Mouse (Mus musculus) heart, postnatal 0 days (tissue): ENCODE data around the gene Trio. TPM values are rescaled to one million over a fixed set of nuclear protein-coding genes. Genes with fewer than 3 reads are reported as not detected.
A peak's percentile ranks its signal among the peaks of the same experiment; 100 is the strongest.

ENCODE experiments used
- ATAC-seq: fragments of 200-750 bp; cut with Nextera tagmentation; 2 replicates; pipeline ENCODE4 v1.8.0; 2017; ENCODE audit warnings: low read depth, moderate number of reproducible peaks, moderate library complexity; ENCODE audit not compliant: insufficient read depth
- DNase-seq: peaks from one replicate; pipeline ENCODE4 v3.0.0-alpha.2; 2016; ENCODE audit warnings: low spot score
- H3K27ac ChIP-seq: fragments of 300-500 bp; sonication (generic); 2 replicates; pipeline ENCODE4 v1.5.1; 2014; ENCODE audit warnings: low read depth, mild to moderate bottlenecking
- H3K27me3 ChIP-seq: fragments of 300-500 bp; sonication (generic); 2 replicates; pipeline ENCODE4 v1.6.1; 2014; ENCODE audit warnings: low read length, mixed read lengths; ENCODE audit not compliant: control insufficient read depth, insufficient read depth
- H3K36me3 ChIP-seq: fragments of 300-500 bp; sonication (generic); replicated peaks from 2 replicates; pipeline ENCODE4 v1.6.1; 2014; ENCODE audit warnings: low read length, mixed read lengths; ENCODE audit not compliant: control insufficient read depth, insufficient read depth
- H3K4me1 ChIP-seq: fragments of 300-500 bp; sonication (generic); 2 replicates; pipeline ENCODE4 v1.6.1; 2014; ENCODE audit warnings: antibody characterized with exemption; ENCODE audit not compliant: control insufficient read depth, insufficient read depth
- H3K4me2 ChIP-seq: fragments of 300-500 bp; sonication (generic); 2 replicates; pipeline ENCODE4 v1.6.1; 2014; ENCODE audit warnings: low read depth, mild to moderate bottlenecking, low read length, moderate library complexity
- H3K4me3 ChIP-seq: fragments of 300-500 bp; sonication (generic); 2 replicates; pipeline ENCODE4 v1.5.1; 2014; ENCODE audit warnings: low read depth, low read length
- H3K9ac ChIP-seq: fragments of 300-500 bp; sonication (generic); replicated peaks from 2 replicates; pipeline ENCODE4 v1.6.1; 2014; ENCODE audit warnings: low read depth, low read length, mixed read lengths
- H3K9me3 ChIP-seq: fragments of 300-500 bp; sonication (generic); replicated peaks from 2 replicates; pipeline ENCODE4 v1.6.1; 2016; ENCODE audit warnings: low read length; ENCODE audit not compliant: control insufficient read depth
- CTCF ChIP-seq: IDR thresholded peaks from 2 replicates; pipeline ENCODE4 v1.5.1; 2016; ENCODE audit warnings: antibody characterized with exemption, control low read depth, low read depth
- EP300 ChIP-seq: IDR thresholded peaks from 2 replicates; pipeline ENCODE4 v1.6.1; 2016; ENCODE audit warnings: antibody characterized with exemption, low read depth
- WGBS: fragments of 180-500 bp; shearing (Covaris S2); extraction: QIAGEN DNeasy Blood & Tissue Kit; methylation state at CpG from one replicate; pipeline ENCODE4 v1.1.7; 2014; 5-methylcytosine and 5-hydroxymethylcytosine counted together
- polyA plus RNA-seq: library from polyadenylated mRNA; unstranded; fragments of >200 nt; fragmentation: Nextera tagmentation; extraction: Ambion mirVana; gene quantifications from 2 replicates; pipeline ENCODE4 v1.2.1, GENCODE M21; 2015
- total RNA-seq: library from RNA; depleted of rRNA; stranded (reverse); fragments of >200 nt; gene quantifications from 2 replicates; pipeline ENCODE4 v1.2.3, GENCODE M21; 2014; ENCODE audit warnings: low replicate concordance

The Trio gene
- total and polyA plus RNA-seq, 2 experiments from 2014 or later = 10.1 to 77.2 TPM

DNA sequence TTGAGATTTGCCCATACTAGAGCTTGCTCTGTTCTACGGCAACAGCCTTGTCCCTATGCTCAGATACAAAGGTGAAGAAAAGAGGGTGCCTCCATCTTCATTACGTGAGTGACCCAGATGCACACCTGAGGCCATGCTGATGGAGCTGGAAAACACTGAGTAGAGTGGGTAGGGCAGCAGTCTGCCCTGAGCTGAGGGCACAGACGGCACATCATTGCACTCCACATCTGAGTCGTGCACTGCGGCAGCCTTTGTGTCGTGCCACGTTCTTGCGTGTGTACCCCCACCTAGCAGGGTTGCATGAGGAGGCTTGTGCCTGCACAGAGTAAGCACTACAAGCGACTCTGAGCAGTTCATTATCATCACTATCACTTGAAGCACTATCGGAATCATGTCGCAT lies 80.8 kb downstream of the Trio start:
- WGBS = 87% methylated on average over 11 of the region's 11 CpGs
- DNase-seq (no peak), ATAC-seq (no peak)
- Histone ChIP-seq H3K27ac (no peak overlapping the region), H3K4me2 (no peak overlapping the region), H3K4me3 (no peak overlapping the region), H3K9ac (no peak overlapping the region), H3K4me1 (peaks cover 48% of the 10 kb centered on the region), H3K36me3 (no peaks in the 10 kb centered on the region), H3K27me3 (no peaks in the 10 kb centered on the region), H3K9me3 (no peaks in the 10 kb centered on the region)
- no peak for TF ChIP-seq CTCF
- TF ChIP-seq EP300 = no peak

DNA sequence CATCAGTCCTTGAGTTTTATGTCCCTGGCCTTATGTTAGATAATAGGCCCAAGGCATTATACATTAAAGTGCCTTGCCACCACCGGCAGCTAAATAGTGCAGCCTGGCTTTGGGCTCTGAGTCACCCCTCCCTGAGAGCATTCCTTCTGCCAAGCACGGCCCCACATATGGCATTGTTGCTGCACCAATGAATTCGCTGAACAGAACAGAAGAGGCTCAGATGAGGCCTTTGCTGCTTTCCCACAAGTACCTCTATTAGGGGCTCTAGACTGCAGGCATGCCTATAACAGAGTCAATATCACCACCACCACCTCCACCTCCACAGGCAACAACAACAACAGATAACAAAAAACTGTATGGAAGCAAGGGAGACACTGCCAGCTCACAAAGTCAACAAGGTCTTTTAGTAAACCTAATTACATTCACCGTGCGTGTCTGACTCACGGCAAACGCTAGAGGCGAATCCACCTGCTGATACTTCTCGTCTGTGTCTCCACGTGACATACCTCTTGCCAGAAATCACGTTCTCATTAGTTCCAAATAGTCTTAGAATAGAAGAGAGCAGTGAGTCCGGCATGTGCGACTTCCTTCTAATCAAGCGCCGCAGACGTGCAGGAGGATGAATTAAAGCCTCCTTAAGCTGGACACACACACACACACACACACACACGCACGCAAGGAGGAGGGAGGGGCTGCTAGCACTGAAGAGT lies 82.0 kb downstream of the Trio start:
- DNase-seq (peak; percentile 83), ATAC-seq (peak; percentile 88)
- Histone ChIP-seq H3K4me2 (peak overlapping the region; percentile 19; the same call in 1 of the 2 replicates), H3K4me1 (peaks cover 47% of the 10 kb centered on the region), H3K9me3 (no peaks in the 10 kb centered on the region), H3K27ac (peak overlapping the region; percentile 78), H3K36me3 (no peaks in the 10 kb centered on the region), H3K4me3 (no peak overlapping the region), H3K27me3 (no peaks in the 10 kb centered on the region), H3K9ac (no peak overlapping the region)
- 39% methylated on average over 18 of the region's 18 CpGs for WGBS
- TF ChIP-seq EP300 (no peak), CTCF (no peak)

DNA sequence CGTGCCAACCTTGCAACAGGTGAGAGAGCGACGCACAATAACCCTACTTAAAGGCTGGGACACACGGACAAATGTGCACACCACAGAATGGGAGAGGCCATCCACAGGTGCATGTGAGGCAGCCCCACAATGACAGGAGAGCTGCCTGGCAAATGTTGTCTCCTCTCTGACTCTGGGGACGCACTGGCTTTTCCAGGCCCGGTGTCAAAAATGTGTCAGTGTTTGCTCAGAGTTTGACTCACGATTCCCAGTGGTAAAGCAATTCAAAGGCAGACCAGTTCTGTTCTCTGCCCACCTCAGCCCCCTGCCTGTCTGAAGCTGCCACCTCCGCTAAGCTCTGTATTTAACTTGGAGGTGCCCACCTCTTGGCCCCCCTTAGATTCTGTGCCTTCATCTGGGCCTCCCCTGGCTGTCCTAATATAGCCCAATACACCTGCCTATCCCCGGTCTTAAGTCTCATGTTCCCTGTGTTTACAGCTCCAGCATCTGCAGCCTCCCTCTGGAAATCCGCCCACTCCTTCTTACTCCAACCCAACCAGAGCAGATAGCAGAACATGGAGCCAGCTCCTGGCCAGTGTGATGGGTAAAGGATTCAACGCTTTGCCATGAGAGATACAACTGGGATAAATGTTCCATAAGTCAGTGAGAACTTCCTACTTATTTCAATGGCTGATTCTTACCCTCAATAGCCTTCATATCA lies 83.3 kb downstream of the Trio start:
- DNase-seq = no peak

DNA sequence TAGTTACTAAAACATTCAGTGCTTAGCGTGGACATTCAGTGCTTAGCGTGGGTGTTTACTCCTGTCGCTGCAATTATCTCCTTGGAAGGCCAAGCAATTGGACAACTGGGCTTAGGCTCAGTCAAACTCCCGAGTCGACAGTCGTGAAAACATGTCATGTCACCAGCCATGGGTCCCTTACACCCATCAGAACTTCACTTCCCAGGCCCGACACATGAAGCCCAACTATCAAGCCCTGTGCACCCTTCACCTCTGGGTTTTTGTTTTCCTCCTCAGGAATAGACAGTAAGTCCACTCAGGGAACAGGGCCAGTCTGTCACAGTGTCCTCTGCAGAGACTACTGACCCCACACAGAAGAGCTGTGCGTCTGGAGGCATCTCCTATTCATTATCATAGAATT lies 84.2 kb downstream of the Trio start:
- TF ChIP-seq CTCF (no peak), EP300 (no peak)
- H3K4me2 ChIP-seq = no peak overlapping the region
- peaks cover 56% of the 10 kb centered on the region for H3K4me1 ChIP-seq

More for the DNA sequence above, 83.3 kb downstream of the Trio start:
- no peak overlapping the region for H3K4me3 ChIP-seq
- peaks cover 51% of the 10 kb centered on the region for H3K4me1 ChIP-seq
- TF ChIP-seq CTCF (no peak), EP300 (no peak)
- H3K27ac ChIP-seq = peak overlapping the region; percentile 78
- H3K9me3 ChIP-seq = no peaks in the 10 kb centered on the region
- H3K27me3 ChIP-seq = no peaks in the 10 kb centered on the region
- 0 out of 2 replicates have a peak overlapping the region, but pooled peaks have one; percentile 5 for H3K9ac ChIP-seq
- no peak for ATAC-seq
- H3K4me2 ChIP-seq = no peak overlapping the region
- no peaks in the 10 kb centered on the region for H3K36me3 ChIP-seq
- WGBS = 44% methylated on average over 11 of the region's 11 CpGs

DNA sequence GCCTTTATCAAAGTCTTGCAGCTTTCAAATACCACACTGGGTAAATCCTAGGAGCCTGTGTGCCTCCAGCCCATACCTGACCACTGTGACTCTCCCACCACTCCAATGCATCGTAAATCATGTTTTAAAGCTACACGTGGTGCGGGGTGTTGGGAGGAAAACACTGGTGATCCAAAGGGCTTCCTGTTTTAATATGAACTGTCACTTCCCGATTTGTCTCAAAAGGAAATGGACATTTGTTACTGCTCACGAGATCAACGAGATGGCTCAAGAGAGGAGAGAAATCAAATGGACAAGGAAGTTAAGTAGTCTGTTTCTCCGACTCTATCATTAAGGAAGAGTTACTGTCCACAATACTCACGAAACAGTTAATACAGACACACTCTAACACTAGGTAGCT lies 84.6 kb downstream of the Trio start:
- H3K4me3 ChIP-seq = no peak overlapping the region
- no peaks in the 10 kb centered on the region for H3K27me3 ChIP-seq
- H3K4me1 ChIP-seq = peaks cover 60% of the 10 kb centered on the region
- ATAC-seq = no peak
- H3K27ac ChIP-seq = no peak overlapping the region
- H3K36me3 ChIP-seq = no peaks in the 10 kb centered on the region
- no peak overlapping the region for H3K4me2 ChIP-seq
- WGBS = 60% methylated on average over 8 of the region's 8 CpGs
- no peak for DNase-seq
- no peaks in the 10 kb centered on the region for H3K9me3 ChIP-seq
- TF ChIP-seq EP300 (no peak), CTCF (no peak)
- no peak overlapping the region for H3K9ac ChIP-seq

More for the DNA sequence above, 84.2 kb downstream of the Trio start:
- H3K9me3 ChIP-seq = no peaks in the 10 kb centered on the region
- H3K36me3 ChIP-seq = no peaks in the 10 kb centered on the region
- peak overlapping the region; percentile 78 for H3K27ac ChIP-seq
- no peak for ATAC-seq
- no peak for DNase-seq
- H3K4me3 ChIP-seq = no peak overlapping the region
- no peak overlapping the region for H3K9ac ChIP-seq
- 48% methylated on average over 8 of the region's 8 CpGs for WGBS
- H3K27me3 ChIP-seq = no peaks in the 10 kb centered on the region
